Mouse (Mus musculus) liver, embryonic 14.5 days (tissue): Measurements from ENCODE around the gene Lonp2. TPM values are rescaled to one million over a fixed set of nuclear protein-coding genes. Genes with fewer than 3 reads are reported as not detected.

Experiments
- ATAC-seq: fragments of 200-750 bp; cut with Nextera tagmentation; 2 replicates; pipeline ENCODE4 v1.8.0; 2017; ENCODE audit warnings: moderate number of reproducible peaks, mild to moderate bottlenecking, moderate library complexity; ENCODE audit not compliant: insufficient read depth
- DNase-seq, 3 experiments: peaks; one replicate each; pipeline ENCODE4 v3.0.0-alpha.2; 2012 to 2013; ENCODE audit warnings: low read depth in 3 of 3, low spot score in 3 of 3
- H3K27ac ChIP-seq: fragments of 300-500 bp; sonication (generic); 2 replicates; pipeline ENCODE4 v1.5.1; 2014; ENCODE audit warnings: moderate library complexity, mild to moderate bottlenecking, control low read depth, inconsistent platforms
- H3K27me3 ChIP-seq: fragments of 300-500 bp; sonication (generic); 2 replicates; pipeline ENCODE4 v1.6.1; 2014; ENCODE audit warnings: mild to moderate bottlenecking, low read length, moderate library complexity; ENCODE audit not compliant: control insufficient read depth, insufficient read depth
- H3K36me3 ChIP-seq: fragments of 300-500 bp; sonication (generic); replicated peaks from 2 replicates; pipeline ENCODE4 v1.6.1; 2014; ENCODE audit warnings: low read depth; ENCODE audit not compliant: control insufficient read depth, insufficient read depth
- H3K4me1 ChIP-seq, 2 experiments: fragments of 200-500 bp in 1 of 2; fragments of 300-500 bp in 1 of 2; sonication (generic) in 1 of 2; replicated peaks; 2 replicates each; pipeline ENCODE4 v1.6.1; 2012 to 2014; ENCODE audit warnings: antibody characterized with exemption in 1 of 2, inconsistent platforms in 1 of 2, low read length in 1 of 2; ENCODE audit not compliant: control insufficient read depth in 2 of 2, insufficient read depth in 2 of 2
- H3K4me2 ChIP-seq: fragments of 300-500 bp; sonication (generic); 2 replicates; pipeline ENCODE4 v1.6.1; 2014; ENCODE audit warnings: low read depth, mild to moderate bottlenecking, control low read depth, moderate library complexity
- H3K4me3 ChIP-seq, 2 experiments: fragments of 200-500 bp in 1 of 2; fragments of 300-500 bp in 1 of 2; sonication (generic) in 1 of 2; 2 replicates each; pipeline ENCODE4 v1.5.1; 2012 to 2014; ENCODE audit warnings: low read depth in 2 of 2, low read length in 2 of 2, mild to moderate bottlenecking in 2 of 2, control low read depth in 1 of 2, inconsistent platforms in 1 of 2, moderate library complexity in 1 of 2; ENCODE audit not compliant: insufficient read depth in 1 of 2
- H3K9ac ChIP-seq: fragments of 300-500 bp; sonication (generic); replicated peaks from 2 replicates; pipeline ENCODE4 v1.6.1; 2014; ENCODE audit warnings: mild to moderate bottlenecking, control low read depth, moderate library complexity
- H3K9me3 ChIP-seq: fragments of 300-500 bp; sonication (generic); 2 replicates; pipeline ENCODE4 v1.6.1; 2016; ENCODE audit warnings: low read length, mixed read lengths; ENCODE audit not compliant: control insufficient read depth
- CTCF ChIP-seq: IDR thresholded peaks from 2 replicates; pipeline ENCODE4 v1.5.1; 2016; ENCODE audit warnings: antibody characterized with exemption, low read depth, control low read depth
- EP300 ChIP-seq: IDR thresholded peaks from 2 replicates; pipeline ENCODE4 v1.6.1; 2016; ENCODE audit warnings: antibody characterized with exemption, low read depth
- WGBS: fragments of 180-500 bp; shearing (Covaris S2); extraction: QIAGEN DNeasy Blood & Tissue Kit; methylation state at CpG from one replicate; pipeline ENCODE4 v1.1.7; 2014; ENCODE audit not compliant: insufficient replicate concordance; 5-methylcytosine and 5-hydroxymethylcytosine counted together
- polyA plus RNA-seq, 2 experiments: library from polyadenylated mRNA; depleted of rRNA in 1 of 2; stranded (reverse) in 1 of 2; unstranded in 1 of 2; fragments of >200 nt; fragmentation: Nextera tagmentation in 1 of 2; extraction: Ambion mirVana in 1 of 2; gene quantifications; 2 replicates each; pipeline versions ENCODE4 v1.2.1 to v1.2.3; 2012 to 2014

The Lonp2 gene
- polyA plus RNA-seq, 2 experiments, result 16.6 to 34.2 TPM

- Histone ChIP-seq H3K9ac (no peak overlapping the region), H3K9me3 (no peaks in the 10 kb centered on the region), H3K4me3 (no peak overlapping the region), H3K27me3 (no peaks in the 10 kb centered on the region), H3K27ac (no peak overlapping the region), H3K4me2 (no peak overlapping the region), H3K4me1 (0 out of 4 replicates have a peak, but pooled peaks cover 0 to 1% of the 10 kb centered on the region in 2 experiments), H3K36me3 (no peaks in the 10 kb centered on the region)
- WGBS, result 75% methylated on average over 5 of the region's 5 CpGs
- no peak for DNase-seq
- no peak for ATAC-seq
- no peak for TF ChIP-seq EP300
- TF ChIP-seq CTCF, result no peak
Observed at GRCm38 (mm10) chr8:86588338-86588737, 35.5 kb upstream of the Lonp2 start.

- WGBS, result 33% methylated on average over 10 of the region's 10 CpGs
- no peak for ATAC-seq
- Histone ChIP-seq H3K4me1 (peaks cover 0 to 4% of the 10 kb centered on the region in 2 experiments; a peak in 1 of 4 replicates), H3K4me3 (no peak overlapping the region), H3K27ac (no peak overlapping the region), H3K9me3 (no peaks in the 10 kb centered on the region), H3K36me3 (no peaks in the 10 kb centered on the region), H3K9ac (no peak overlapping the region), H3K27me3 (no peaks in the 10 kb centered on the region), H3K4me2 (no peak overlapping the region)
- no peak for DNase-seq
- TF ChIP-seq EP300, result no peak
- TF ChIP-seq CTCF, result no peak
Observed at GRCm38 (mm10) chr8:86593099-86593498, 30.7 kb upstream of the Lonp2 start.

GRCm38 (mm10) chr8:86594159-86594796, 29.6 kb upstream of the Lonp2 start:
- WGBS, result 43% methylated on average over 3 of the region's 3 CpGs
- no peaks in the 10 kb centered on the region for H3K27me3 ChIP-seq
- DNase-seq (no peak), ATAC-seq (no peak)
- no peak overlapping the region for H3K4me3 ChIP-seq
- H3K36me3 ChIP-seq, result no peaks in the 10 kb centered on the region
- H3K27ac ChIP-seq, result no peak overlapping the region
- TF ChIP-seq CTCF (no peak), EP300 (no peak)
- H3K4me1 ChIP-seq, result peaks cover 0 to 8% of the 10 kb centered on the region in 2 experiments; a peak in 2 of 4 replicates
- H3K9ac ChIP-seq, result no peak overlapping the region
- H3K4me2 ChIP-seq, result no peak overlapping the region
- H3K9me3 ChIP-seq, result no peaks in the 10 kb centered on the region

- H3K4me1 ChIP-seq, result peaks cover 0 to 8% of the 10 kb centered on the region in 2 experiments; a peak in 2 of 4 replicates
- H3K27ac ChIP-seq, result no peak overlapping the region
- WGBS, result 66% methylated on average over 5 of the region's 5 CpGs
- H3K4me2 ChIP-seq, result no peak overlapping the region
- no peaks in the 10 kb centered on the region for H3K27me3 ChIP-seq
- H3K9ac ChIP-seq, result no peak overlapping the region
- no peaks in the 10 kb centered on the region for H3K36me3 ChIP-seq
- ATAC-seq, result no peak
- no peak overlapping the region for H3K4me3 ChIP-seq
- H3K9me3 ChIP-seq, result no peaks in the 10 kb centered on the region
- TF ChIP-seq CTCF (no peak), EP300 (no peak)
- no peak for DNase-seq
Observed at GRCm38 (mm10) chr8:86595671-86596070, 28.2 kb upstream of the Lonp2 start.

- DNase-seq (no peak), ATAC-seq (no peak)
- Histone ChIP-seq H3K27ac (no peak overlapping the region), H3K4me3 (no peak overlapping the region), H3K4me2 (no peak overlapping the region), H3K9me3 (no peaks in the 10 kb centered on the region), H3K4me1 (peaks cover 0 to 8% of the 10 kb centered on the region in 2 experiments; a peak in 2 of 4 replicates), H3K27me3 (no peaks in the 10 kb centered on the region), H3K9ac (no peak overlapping the region), H3K36me3 (no peaks in the 10 kb centered on the region)
- TF ChIP-seq EP300 (no peak), CTCF (no peak)
- 61% methylated on average over 7 of the region's 7 CpGs for WGBS
Observed at GRCm38 (mm10) chr8:86597681-86598080, 26.2 kb upstream of the Lonp2 start.
